Mouse (Mus musculus) liver, embryonic 12.5 days (tissue): ENCODE measurements around the gene Rpp14. TPM values are rescaled to one million over a fixed set of nuclear protein-coding genes. Genes with fewer than 3 reads are reported as not detected.
"Not testable (repeated sequence)": the region's sequence is repeated elsewhere in the genome, so short reads cannot be mapped to it uniquely, and the experiment has no call there.

Experiments used
- ATAC-seq: fragments of 200-750 bp; cut with Nextera tagmentation; 2 replicates; pipeline ENCODE4 v1.8.0; 2017; ENCODE audit warnings: moderate number of reproducible peaks, mild to moderate bottlenecking, moderate library complexity
- H3K27ac ChIP-seq: fragments of 300-500 bp; sonication (generic); 2 replicates; pipeline ENCODE4 v1.5.1; 2016; ENCODE audit warnings: mild to moderate bottlenecking
- H3K27me3 ChIP-seq: fragments of 300-500 bp; sonication (generic); replicated peaks from 2 replicates; pipeline ENCODE4 v1.6.1; 2016; ENCODE audit warnings: mild to moderate bottlenecking, moderate library complexity
- H3K36me3 ChIP-seq: fragments of 300-500 bp; sonication (generic); 2 replicates; pipeline ENCODE4 v1.6.1; 2016; ENCODE audit warnings: mild to moderate bottlenecking, moderate library complexity
- H3K4me1 ChIP-seq: fragments of 300-500 bp; sonication (generic); 2 replicates; pipeline ENCODE4 v1.6.1; 2016
- H3K4me2 ChIP-seq: fragments of 300-500 bp; sonication (generic); 2 replicates; pipeline ENCODE4 v1.6.1; 2016; ENCODE audit warnings: mild to moderate bottlenecking, moderate library complexity
- H3K4me3 ChIP-seq: fragments of 300-500 bp; sonication (generic); 2 replicates; pipeline ENCODE4 v1.5.1; 2016; ENCODE audit warnings: mild to moderate bottlenecking, moderate library complexity
- H3K9ac ChIP-seq: fragments of 300-500 bp; sonication (generic); 2 replicates; pipeline ENCODE4 v1.6.1; 2016; ENCODE audit warnings: mild to moderate bottlenecking, moderate library complexity
- H3K9me3 ChIP-seq: fragments of 300-500 bp; sonication (generic); replicated peaks from 2 replicates; pipeline ENCODE4 v1.6.1; 2016; ENCODE audit warnings: mild to moderate bottlenecking, moderate library complexity
- WGBS: fragments of 180-500 bp; shearing (Covaris S2); methylation state at CpG from one replicate; pipeline ENCODE4 v1.1.7; 2016; ENCODE audit not compliant: insufficient replicate concordance; 5-methylcytosine and 5-hydroxymethylcytosine counted together
- polyA plus RNA-seq: library from polyadenylated mRNA; unstranded; fragments of >200 nt; fragmentation: Nextera tagmentation; extraction: Ambion mirVana; gene quantifications from 2 replicates; pipeline ENCODE4 v1.2.1, GENCODE M21; 2016

The Rpp14 gene
- polyA plus RNA-seq, 1 experiment from 2014 or later, result 41.7 TPM

DNA sequence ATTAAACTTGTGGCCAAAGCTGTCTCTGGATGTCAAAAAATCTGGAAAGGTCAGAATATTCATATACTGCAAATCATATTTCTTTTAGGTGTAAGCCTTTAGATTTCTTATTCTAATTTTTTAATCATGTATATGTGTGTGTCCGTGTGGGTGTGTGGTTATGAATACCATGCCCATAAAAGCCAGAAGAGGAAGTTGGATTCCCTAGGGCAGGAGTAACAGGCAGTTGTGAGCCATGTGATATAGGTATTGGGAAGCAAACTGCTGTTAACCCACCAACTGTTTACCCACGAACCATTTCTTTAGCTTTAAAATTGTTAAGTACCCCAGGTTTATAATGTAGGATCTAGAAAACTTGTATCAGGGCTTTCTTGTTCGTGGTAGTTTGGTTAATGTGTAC lies 39.7 kb downstream of the Rpp14 start:
- Histone ChIP-seq H3K9ac (no peak overlapping the region), H3K4me1 (no peaks in the 10 kb centered on the region), H3K9me3 (no peaks in the 10 kb centered on the region), H3K27ac (no peak overlapping the region), H3K27me3 (no peaks in the 10 kb centered on the region), H3K4me2 (no peak overlapping the region), H3K36me3 (peaks cover 13% of the 10 kb centered on the region), H3K4me3 (no peak overlapping the region)
- 47% methylated on average over 3 of the region's 3 CpGs for WGBS
- no peak for ATAC-seq

DNA sequence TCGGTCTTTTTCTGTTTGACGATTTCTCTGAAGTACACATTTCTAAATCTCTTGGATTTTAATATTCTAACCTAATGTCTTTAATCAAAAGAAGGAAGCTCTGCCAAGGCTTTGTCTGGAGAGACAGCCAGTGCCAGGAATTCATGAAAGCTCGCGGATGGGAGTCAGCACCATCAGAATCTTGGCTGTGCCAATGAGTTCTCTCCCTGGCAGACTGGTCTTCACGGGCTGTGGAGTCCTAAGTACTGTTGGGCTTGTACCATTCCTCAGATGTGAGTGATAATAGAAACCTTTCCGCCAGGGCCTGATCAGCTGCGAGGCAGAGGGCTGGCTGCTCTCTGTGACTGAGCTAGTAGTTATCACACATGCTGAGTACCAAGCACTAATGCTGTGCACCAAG lies 43.0 kb downstream of the Rpp14 start:
- no peaks in the 10 kb centered on the region for H3K27me3 ChIP-seq
- H3K36me3 ChIP-seq, result peaks cover 16% of the 10 kb centered on the region
- no peak overlapping the region for H3K4me2 ChIP-seq
- no peak for ATAC-seq
- no peak overlapping the region for H3K4me3 ChIP-seq
- H3K27ac ChIP-seq, result no peak overlapping the region
- no peak overlapping the region for H3K9ac ChIP-seq
- H3K9me3 ChIP-seq, result no peaks in the 10 kb centered on the region
- 88% methylated on average over 7 of the region's 7 CpGs for WGBS
- no peaks in the 10 kb centered on the region for H3K4me1 ChIP-seq

DNA sequence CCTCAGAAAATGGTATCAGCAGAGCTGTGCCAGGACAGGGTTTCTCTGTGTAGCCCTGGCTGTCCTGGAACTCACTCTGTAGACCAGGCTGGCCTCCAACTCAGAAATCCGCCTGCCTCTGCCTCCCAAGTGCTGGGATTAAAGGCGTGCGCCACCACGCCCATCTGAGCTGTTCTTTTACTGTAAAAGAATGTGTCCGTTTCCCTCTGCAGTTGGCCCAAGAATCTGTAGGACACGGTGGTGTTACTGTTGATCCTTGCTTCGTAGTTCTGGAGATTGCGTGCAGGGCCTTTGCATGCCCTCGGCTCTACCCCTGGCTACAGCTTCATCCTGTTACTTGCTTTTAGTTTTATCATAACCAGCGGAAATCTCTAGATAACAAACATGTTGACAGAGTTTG lies 43.4 kb downstream of the Rpp14 start:
- H3K27me3 ChIP-seq, H3K4me3 ChIP-seq, ATAC-seq, H3K4me2 ChIP-seq, H3K9ac ChIP-seq, H3K9me3 ChIP-seq, H3K4me1 ChIP-seq, H3K27ac ChIP-seq: not testable (repeated sequence)
- WGBS, result 81% methylated on average over 10 of the region's 10 CpGs
- peaks cover 16% of the 10 kb centered on the region for H3K36me3 ChIP-seq

DNA sequence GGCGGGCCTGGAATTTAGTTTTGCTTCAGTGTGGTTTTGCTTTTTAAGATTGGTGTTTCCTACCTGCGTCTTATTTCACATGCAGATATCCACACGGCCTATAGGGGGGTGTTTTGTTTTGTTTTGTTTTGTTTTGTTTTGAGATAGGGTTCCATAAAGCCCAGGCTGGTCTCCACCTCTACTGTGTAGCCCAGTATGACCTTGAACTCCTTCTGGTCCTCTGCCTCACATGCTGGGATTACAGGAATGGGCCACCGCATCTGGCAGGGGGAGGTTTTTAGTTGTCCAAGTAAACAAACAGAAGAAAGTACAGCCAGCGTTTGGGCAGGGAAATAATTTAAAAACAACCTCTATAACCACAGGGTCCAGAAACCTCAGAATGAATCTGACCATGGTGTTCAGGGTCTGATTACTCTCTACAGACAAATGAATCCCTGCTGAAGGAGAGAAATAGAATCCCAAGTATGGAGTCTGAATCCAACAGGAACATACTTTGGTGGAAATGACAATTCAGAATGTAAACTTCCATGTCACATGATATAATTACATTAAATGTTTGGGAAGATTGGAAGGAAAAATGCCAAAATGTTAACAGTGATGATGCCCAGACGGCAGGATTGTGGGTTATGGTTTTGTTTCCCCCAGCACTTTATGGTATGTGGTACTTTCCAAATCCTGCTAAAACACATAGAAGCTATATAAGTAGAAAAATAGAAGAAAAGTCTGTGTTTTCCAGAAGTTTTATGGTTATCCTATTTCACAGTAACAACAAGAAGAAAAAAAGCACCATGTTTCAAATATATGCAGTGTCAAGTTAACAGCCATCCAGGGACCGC lies 44.1 kb downstream of the Rpp14 start:
- H3K4me2 ChIP-seq, result no peak overlapping the region
- H3K27ac ChIP-seq, result no peak overlapping the region
- no peak for ATAC-seq
- peaks cover 16% of the 10 kb centered on the region for H3K36me3 ChIP-seq
- no peak overlapping the region for H3K4me3 ChIP-seq
- no peaks in the 10 kb centered on the region for H3K9me3 ChIP-seq
- WGBS, result 77% methylated on average over 7 of the region's 7 CpGs
- H3K4me1 ChIP-seq, result no peaks in the 10 kb centered on the region
- no peaks in the 10 kb centered on the region for H3K27me3 ChIP-seq
- H3K9ac ChIP-seq, result no peak overlapping the region

DNA sequence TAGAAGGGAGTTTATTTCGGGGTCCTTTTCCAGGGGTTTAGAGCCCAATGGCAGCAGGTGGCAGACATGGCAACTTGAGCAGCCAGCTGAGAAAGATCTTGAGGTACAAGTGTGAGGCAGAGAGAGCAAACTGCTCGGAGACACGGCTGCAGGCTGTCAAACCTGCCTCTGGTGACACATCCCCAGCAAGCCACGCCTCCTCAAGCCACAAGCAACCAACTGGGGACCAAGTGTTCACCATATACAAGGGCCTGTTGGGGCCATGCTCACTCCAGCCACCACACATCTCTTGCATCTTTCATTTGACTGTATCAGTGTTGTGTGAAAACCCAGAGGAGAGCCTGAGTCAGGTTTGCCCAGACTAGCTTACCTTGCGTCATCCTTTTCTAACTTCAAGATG lies 47.8 kb downstream of the Rpp14 start:
- Histone ChIP-seq H3K4me3 (no peak overlapping the region), H3K27ac (no peak overlapping the region), H3K9me3 (no peaks in the 10 kb centered on the region), H3K4me2 (no peak overlapping the region), H3K4me1 (no peaks in the 10 kb centered on the region), H3K9ac (no peak overlapping the region), H3K27me3 (no peaks in the 10 kb centered on the region), H3K36me3 (peaks cover 27% of the 10 kb centered on the region)
- ATAC-seq, result no peak
- WGBS, result 62% methylated on average over 5 of the region's 5 CpGs

DNA sequence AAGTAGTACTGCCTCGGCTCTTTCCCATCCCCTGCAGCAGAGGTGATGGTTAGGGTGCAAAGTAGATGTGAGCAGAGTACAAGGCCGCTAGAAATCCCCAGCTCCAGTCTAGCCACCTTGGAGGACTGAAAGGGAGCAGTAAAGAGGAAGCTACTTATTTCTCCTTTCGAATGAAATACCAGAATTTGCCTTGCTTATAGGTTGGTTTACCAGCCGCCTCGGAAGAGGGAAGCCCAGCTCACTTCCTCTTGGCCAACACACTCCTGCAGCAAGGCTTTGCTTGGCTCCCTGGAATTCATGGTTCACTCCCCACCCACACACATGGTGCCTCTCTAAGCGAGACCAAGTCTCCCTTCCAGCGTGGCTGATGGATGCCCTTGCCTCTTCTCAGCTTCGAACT lies 52.6 kb downstream of the Rpp14 start:
- no peaks in the 10 kb centered on the region for H3K9me3 ChIP-seq
- no peak for ATAC-seq

DNA sequence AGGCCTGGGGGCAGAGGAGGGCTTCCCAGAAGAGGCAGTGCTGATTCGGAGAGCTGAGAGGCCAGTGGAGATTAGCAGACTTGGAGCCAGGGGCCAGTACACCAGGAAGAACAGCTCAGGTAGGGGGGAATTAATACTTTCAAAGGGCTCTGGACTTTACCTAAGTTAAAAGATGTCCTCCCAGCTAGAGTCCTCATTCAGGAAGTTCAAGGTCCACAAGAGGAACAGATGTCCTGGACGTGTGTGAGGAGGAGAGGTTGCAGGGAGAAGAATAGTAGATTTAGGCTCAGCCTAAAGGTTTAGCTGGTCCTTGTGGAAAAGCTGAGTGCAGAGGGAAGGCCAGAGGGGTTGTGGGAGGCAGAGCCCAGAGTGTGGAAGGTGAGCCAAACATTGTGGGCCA lies 54.1 kb downstream of the Rpp14 start:
- Histone ChIP-seq H3K27me3 (no peaks in the 10 kb centered on the region), H3K36me3 (peaks cover 22% of the 10 kb centered on the region), H3K4me2 (no peak overlapping the region), H3K4me3 (no peak overlapping the region), H3K27ac (no peak overlapping the region), H3K9me3 (no peaks in the 10 kb centered on the region), H3K4me1 (peaks cover 7% of the 10 kb centered on the region; the same call in 1 of the 2 replicates), H3K9ac (no peak overlapping the region)
- no peak for ATAC-seq
- 53% methylated on average over 2 of the region's 2 CpGs for WGBS

More for the DNA sequence above, 52.6 kb downstream of the Rpp14 start:
- Histone ChIP-seq H3K4me1 (peaks cover 7% of the 10 kb centered on the region; the same call in 1 of the 2 replicates), H3K4me3 (no peak overlapping the region), H3K27ac (no peak overlapping the region), H3K9ac (no peak overlapping the region), H3K4me2 (no peak overlapping the region), H3K27me3 (no peaks in the 10 kb centered on the region), H3K36me3 (peaks cover 19% of the 10 kb centered on the region)
- 50% methylated on average over 8 of the region's 8 CpGs for WGBS

DNA sequence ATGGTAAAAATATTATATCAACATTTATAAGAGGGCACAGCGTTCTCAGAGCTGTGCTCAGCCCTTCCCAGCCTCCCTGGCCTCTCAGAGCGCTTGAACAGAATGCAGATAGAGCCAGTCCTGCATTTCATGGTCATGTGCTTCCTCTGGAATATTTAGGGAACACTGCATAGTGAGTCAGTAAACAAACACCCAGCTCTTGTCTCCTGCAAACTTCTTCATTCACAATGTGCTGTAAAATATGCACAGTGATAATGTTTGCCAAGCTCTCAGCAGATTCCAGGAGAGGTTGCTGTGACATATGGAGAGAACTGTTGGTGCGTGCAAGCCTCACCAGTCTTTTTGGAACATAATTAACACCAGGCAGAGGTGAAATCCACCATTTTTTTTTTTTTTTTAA lies 55.0 kb downstream of the Rpp14 start:
- Histone ChIP-seq H3K27ac (no peak overlapping the region), H3K9ac (no peak overlapping the region)
- ATAC-seq, result no peak

DNA sequence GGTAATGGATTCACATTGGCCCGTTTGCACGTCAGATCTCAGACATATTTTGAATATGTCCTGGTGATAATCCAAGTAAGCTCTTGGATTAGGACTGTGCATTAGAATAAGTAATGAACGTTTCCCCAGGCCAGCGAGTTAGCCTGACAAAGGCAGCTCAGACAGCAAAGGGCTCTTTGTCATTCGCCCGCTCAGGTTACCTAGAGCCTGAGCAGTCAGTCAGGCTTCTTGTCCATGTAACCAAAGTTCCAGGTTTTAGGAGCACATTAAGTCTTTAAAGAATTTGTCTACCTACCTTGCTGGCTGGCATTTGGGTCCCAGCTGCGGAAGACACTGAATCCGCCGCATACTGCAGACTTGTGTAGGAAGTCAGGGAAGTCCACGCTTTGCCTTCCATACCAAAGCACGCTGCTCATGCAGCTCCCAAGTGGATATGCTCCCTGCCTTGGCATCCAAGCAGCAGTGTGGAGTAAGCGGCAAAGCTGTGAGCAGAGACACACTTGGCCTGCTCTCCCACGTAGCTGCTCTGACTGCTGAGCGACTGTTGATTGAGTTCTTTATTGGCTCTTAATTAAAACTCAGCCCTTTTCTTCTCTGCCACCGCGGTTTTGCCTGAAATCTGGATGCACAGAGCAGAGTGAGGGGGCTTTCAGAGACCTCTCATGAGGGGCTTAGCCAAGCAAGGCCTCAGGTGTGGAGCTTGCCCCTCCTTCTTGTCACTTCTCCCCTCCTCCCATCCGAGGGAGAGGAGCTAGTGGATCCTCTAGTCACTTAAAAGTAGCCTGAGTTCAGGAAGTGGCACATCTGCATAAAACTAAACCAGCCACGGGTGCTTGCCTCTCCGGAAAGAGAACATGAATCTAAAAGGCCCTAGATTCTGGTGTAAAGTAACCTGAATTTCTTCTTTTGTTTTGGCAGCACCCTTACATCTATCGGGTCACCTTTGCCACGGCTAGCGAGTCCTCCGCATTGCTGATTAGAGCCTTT lies 59.9 kb downstream of the Rpp14 start:
- Histone ChIP-seq H3K4me2 (no peak overlapping the region), H3K36me3 (peaks cover 38% of the 10 kb centered on the region), H3K9ac (no peak overlapping the region), H3K4me3 (no peak overlapping the region), H3K27me3 (no peaks in the 10 kb centered on the region), H3K27ac (no peak overlapping the region), H3K4me1 (no peaks in the 10 kb centered on the region), H3K9me3 (no peaks in the 10 kb centered on the region)
- 76% methylated on average over 23 of the region's 23 CpGs for WGBS
- no peak for ATAC-seq

More for the DNA sequence above, 55.0 kb downstream of the Rpp14 start:
- H3K4me2 ChIP-seq, result no peak overlapping the region
- H3K9me3 ChIP-seq, result no peaks in the 10 kb centered on the region
- no peaks in the 10 kb centered on the region for H3K27me3 ChIP-seq
- peaks cover 7% of the 10 kb centered on the region; the same call in 1 of the 2 replicates for H3K4me1 ChIP-seq
- 82% methylated on average over 3 of the region's 3 CpGs for WGBS
- peaks cover 31% of the 10 kb centered on the region for H3K36me3 ChIP-seq
- no peak overlapping the region for H3K4me3 ChIP-seq

DNA sequence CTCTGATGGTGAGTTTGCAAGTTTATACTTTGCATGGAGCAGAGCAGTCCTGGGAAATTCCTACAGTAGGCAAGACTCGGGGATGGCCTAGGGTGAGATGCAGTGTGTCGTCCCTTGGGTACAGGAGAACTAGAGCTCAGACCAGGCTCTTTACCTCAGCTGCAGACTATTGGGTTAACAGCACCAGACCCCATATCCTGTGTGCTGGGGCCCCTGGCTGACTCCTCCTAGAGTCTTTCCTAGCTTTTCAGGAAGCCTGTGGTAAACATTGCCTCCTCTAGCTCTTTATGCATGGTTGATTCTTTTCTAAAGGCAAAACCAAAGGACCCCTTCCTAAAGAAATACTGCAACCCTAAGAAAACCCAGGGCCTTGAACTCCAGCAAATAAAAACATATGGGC lies 61.0 kb downstream of the Rpp14 start:
- WGBS, result 66% methylated on average over 2 of the region's 2 CpGs
- no peaks in the 10 kb centered on the region for H3K27me3 ChIP-seq

More for the DNA sequence above, 61.0 kb downstream of the Rpp14 start:
- H3K27ac ChIP-seq, result no peak overlapping the region
- no peak overlapping the region for H3K4me2 ChIP-seq
- H3K4me1 ChIP-seq, result no peaks in the 10 kb centered on the region
- ATAC-seq, result no peak
- no peaks in the 10 kb centered on the region for H3K9me3 ChIP-seq
- no peak overlapping the region for H3K9ac ChIP-seq
- peaks cover 45% of the 10 kb centered on the region for H3K36me3 ChIP-seq
- H3K4me3 ChIP-seq, result no peak overlapping the region
